Mouse (Mus musculus): Measurements from ENCODE around the gene Adgrf5. TPM values are rescaled to one million over a fixed set of nuclear protein-coding genes. Genes with fewer than 3 reads are reported as not detected.
"Not testable (repeated sequence)": the region's sequence is repeated elsewhere in the genome, so short reads cannot be mapped to it uniquely, and the experiment has no call there.

The Adgrf5 gene
- polyA plus RNA-seq, 1 experiment from 2014 or later, result 8.4 TPM

GRCm38 (mm10) chr17:43337643-43338042, 22.6 kb upstream of the Adgrf5 start:
- 90% methylated on average over 2 of the region's 2 CpGs for whole genome bisulfite sequencing
- H3K27ac ChIP-seq (ENCODE audit: low read length), result no peak overlapping the region
- no peaks in the 10 kb centered on the region for H3K9me3 ChIP-seq (replicated peaks; ENCODE audit: control insufficient read depth, low read length, poor library complexity, severe bottlenecking)
- H3K27me3 ChIP-seq (ENCODE audit: control insufficient read depth, insufficient read depth, low read depth, low read length), result no peaks in the 10 kb centered on the region
- H3K4me3 ChIP-seq (ENCODE audit: low read depth, low read length), result no peak overlapping the region
- H3K4me2 ChIP-seq (ENCODE audit: low read length), result no peak overlapping the region
- no peak for ATAC-seq
- no peaks in the 10 kb centered on the region for H3K36me3 ChIP-seq (ENCODE audit: control insufficient read depth, insufficient read depth, low read length)
- H3K9ac ChIP-seq (ENCODE audit: low read depth, low read length), result no peak overlapping the region
- H3K4me1 ChIP-seq (ENCODE audit: control insufficient read depth, insufficient read depth, low read length), result no peaks in the 10 kb centered on the region

GRCm38 (mm10) chr17:43338279-43338678, 22.0 kb upstream of the Adgrf5 start:
- ATAC-seq, result no peak
- H3K36me3 ChIP-seq (ENCODE audit: control insufficient read depth, insufficient read depth, low read length), result no peaks in the 10 kb centered on the region
- no peak overlapping the region for H3K27ac ChIP-seq (ENCODE audit: low read length)

GRCm38 (mm10) chr17:43346499-43346898, 13.8 kb upstream of the Adgrf5 start:
- not testable (repeated sequence) for H3K4me3 ChIP-seq (ENCODE audit: low read depth, low read length); H3K27ac ChIP-seq (ENCODE audit: low read length); H3K9ac ChIP-seq (ENCODE audit: low read depth, low read length); H3K4me2 ChIP-seq (ENCODE audit: low read length); H3K4me1 ChIP-seq (ENCODE audit: control insufficient read depth, insufficient read depth, low read length); H3K27me3 ChIP-seq (ENCODE audit: control insufficient read depth, insufficient read depth, low read depth, low read length); ATAC-seq; H3K9me3 ChIP-seq (replicated peaks; ENCODE audit: control insufficient read depth, low read length, poor library complexity, severe bottlenecking); H3K36me3 ChIP-seq (ENCODE audit: control insufficient read depth, insufficient read depth, low read length)
- WGBS, result 98% methylated on average over 2 of the region's 2 CpGs

More at GRCm38 (mm10) chr17:43338279-43338678, 22.0 kb upstream of the Adgrf5 start:
- no peaks in the 10 kb centered on the region for H3K4me1 ChIP-seq (ENCODE audit: control insufficient read depth, insufficient read depth, low read length)
- no peak overlapping the region for H3K4me3 ChIP-seq (ENCODE audit: low read depth, low read length)
- H3K27me3 ChIP-seq (ENCODE audit: control insufficient read depth, insufficient read depth, low read depth, low read length), result no peaks in the 10 kb centered on the region
- no peak overlapping the region for H3K4me2 ChIP-seq (ENCODE audit: low read length)
- WGBS, result 88% methylated on average over 3 of the region's 3 CpGs
- no peaks in the 10 kb centered on the region for H3K9me3 ChIP-seq (replicated peaks; ENCODE audit: control insufficient read depth, low read length, poor library complexity, severe bottlenecking)
- no peak overlapping the region for H3K9ac ChIP-seq (ENCODE audit: low read depth, low read length)

- 10% methylated on average over 9 of the region's 9 CpGs for WGBS
- no peaks in the 10 kb centered on the region for H3K36me3 ChIP-seq (ENCODE audit: control insufficient read depth, insufficient read depth, low read length)
- H3K27ac ChIP-seq (ENCODE audit: low read length), result peak overlapping the region; percentile 22; the same call in 1 of the 2 replicates
- peaks cover 13% of the 10 kb centered on the region for H3K4me1 ChIP-seq (ENCODE audit: control insufficient read depth, insufficient read depth, low read length)
- H3K4me3 ChIP-seq (ENCODE audit: low read depth, low read length), result no peak overlapping the region
- ATAC-seq, result peak; percentile 86; the same call in 1 of the 2 replicates
- no peaks in the 10 kb centered on the region for H3K27me3 ChIP-seq (ENCODE audit: control insufficient read depth, insufficient read depth, low read depth, low read length)
- H3K9me3 ChIP-seq (replicated peaks; ENCODE audit: control insufficient read depth, low read length, poor library complexity, severe bottlenecking), result no peaks in the 10 kb centered on the region
- no peak overlapping the region for H3K9ac ChIP-seq (ENCODE audit: low read depth, low read length)
- H3K4me2 ChIP-seq (ENCODE audit: low read length), result peak overlapping the region; percentile 22; the same call in 1 of the 2 replicates
Observed at GRCm38 (mm10) chr17:43357902-43358539, 2.2 kb upstream of the Adgrf5 start.

GRCm38 (mm10) chr17:43361021-43361420, 770 bp downstream of the Adgrf5 start:
- Histone ChIP-seq H3K36me3 (ENCODE audit: control insufficient read depth, insufficient read depth, low read length) (no peaks in the 10 kb centered on the region), H3K4me1 (ENCODE audit: control insufficient read depth, insufficient read depth, low read length) (peaks cover 13% of the 10 kb centered on the region), H3K4me3 (ENCODE audit: low read depth, low read length) (no peak overlapping the region), H3K4me2 (ENCODE audit: low read length) (no peak overlapping the region), H3K27me3 (ENCODE audit: control insufficient read depth, insufficient read depth, low read depth, low read length) (no peaks in the 10 kb centered on the region), H3K9me3 (replicated peaks; ENCODE audit: control insufficient read depth, low read length, poor library complexity, severe bottlenecking) (no peaks in the 10 kb centered on the region), H3K27ac (ENCODE audit: low read length) (no peak overlapping the region), H3K9ac (ENCODE audit: low read depth, low read length) (no peak overlapping the region)
- 86% methylated on average over 11 of the region's 11 CpGs for WGBS
- ATAC-seq, result no peak

- Histone ChIP-seq H3K4me2 (ENCODE audit: low read length) (peak overlapping the region; percentile 9; the same call in 1 of the 2 replicates), H3K9me3 (replicated peaks; ENCODE audit: control insufficient read depth, low read length, poor library complexity, severe bottlenecking) (no peaks in the 10 kb centered on the region), H3K27ac (ENCODE audit: low read length) (no peak overlapping the region), H3K4me3 (ENCODE audit: low read depth, low read length) (no peak overlapping the region), H3K9ac (ENCODE audit: low read depth, low read length) (0 out of 2 replicates have a peak overlapping the region, but pooled peaks have one; percentile 35), H3K27me3 (ENCODE audit: control insufficient read depth, insufficient read depth, low read depth, low read length) (no peaks in the 10 kb centered on the region), H3K36me3 (ENCODE audit: control insufficient read depth, insufficient read depth, low read length) (no peaks in the 10 kb centered on the region), H3K4me1 (ENCODE audit: control insufficient read depth, insufficient read depth, low read length) (peaks cover 13% of the 10 kb centered on the region)
- ATAC-seq, result no peak
- 55% methylated on average over 11 of the region's 11 CpGs for WGBS
Observed at GRCm38 (mm10) chr17:43362362-43362761, 2.1 kb downstream of the Adgrf5 start.

- H3K4me2 ChIP-seq (ENCODE audit: low read length), result no peak overlapping the region; the same call in 1 of the 2 replicates
- no peaks in the 10 kb centered on the region for H3K27me3 ChIP-seq (ENCODE audit: control insufficient read depth, insufficient read depth, low read depth, low read length)
- no peak overlapping the region for H3K27ac ChIP-seq (ENCODE audit: low read length)
- no peak overlapping the region for H3K9ac ChIP-seq (ENCODE audit: low read depth, low read length)
- ATAC-seq, result no peak
- H3K9me3 ChIP-seq (replicated peaks; ENCODE audit: control insufficient read depth, low read length, poor library complexity, severe bottlenecking), result no peaks in the 10 kb centered on the region
- H3K4me3 ChIP-seq (ENCODE audit: low read depth, low read length), result no peak overlapping the region
- H3K36me3 ChIP-seq (ENCODE audit: control insufficient read depth, insufficient read depth, low read length), result no peaks in the 10 kb centered on the region
- peaks cover 10% of the 10 kb centered on the region; the same call in 1 of the 2 replicates for H3K4me1 ChIP-seq (ENCODE audit: control insufficient read depth, insufficient read depth, low read length)
- WGBS, result 67% methylated on average over 6 of the region's 6 CpGs
Observed at GRCm38 (mm10) chr17:43362881-43363280, 2.6 kb downstream of the Adgrf5 start.

GRCm38 (mm10) chr17:43363921-43364320, 3.7 kb downstream of the Adgrf5 start:
- no peaks in the 10 kb centered on the region for H3K36me3 ChIP-seq (ENCODE audit: control insufficient read depth, insufficient read depth, low read length)
- ATAC-seq, result no peak
- no peaks in the 10 kb centered on the region for H3K27me3 ChIP-seq (ENCODE audit: control insufficient read depth, insufficient read depth, low read depth, low read length)
- no peak overlapping the region for H3K27ac ChIP-seq (ENCODE audit: low read length)
- no peak overlapping the region for H3K9ac ChIP-seq (ENCODE audit: low read depth, low read length)
- H3K4me1 ChIP-seq (ENCODE audit: control insufficient read depth, insufficient read depth, low read length), result peaks cover 5% of the 10 kb centered on the region; the same call in 1 of the 2 replicates
- no peaks in the 10 kb centered on the region for H3K9me3 ChIP-seq (replicated peaks; ENCODE audit: control insufficient read depth, low read length, poor library complexity, severe bottlenecking)
- no peak overlapping the region for H3K4me2 ChIP-seq (ENCODE audit: low read length)
- WGBS, result 72% methylated on average over 6 of the region's 6 CpGs
- no peak overlapping the region for H3K4me3 ChIP-seq (ENCODE audit: low read depth, low read length)

- ATAC-seq, result no peak
- no peaks in the 10 kb centered on the region for H3K27me3 ChIP-seq (ENCODE audit: control insufficient read depth, insufficient read depth, low read depth, low read length)
- WGBS, result 87% methylated on average over 6 of the region's 6 CpGs
- H3K4me3 ChIP-seq (ENCODE audit: low read depth, low read length), result no peak overlapping the region
- H3K9ac ChIP-seq (ENCODE audit: low read depth, low read length), result no peak overlapping the region
- H3K4me1 ChIP-seq (ENCODE audit: control insufficient read depth, insufficient read depth, low read length), result peaks cover 5% of the 10 kb centered on the region; the same call in 1 of the 2 replicates
- H3K4me2 ChIP-seq (ENCODE audit: low read length), result no peak overlapping the region
- no peak overlapping the region for H3K27ac ChIP-seq (ENCODE audit: low read length)
- no peaks in the 10 kb centered on the region for H3K36me3 ChIP-seq (ENCODE audit: control insufficient read depth, insufficient read depth, low read length)
- H3K9me3 ChIP-seq (replicated peaks; ENCODE audit: control insufficient read depth, low read length, poor library complexity, severe bottlenecking), result no peaks in the 10 kb centered on the region
Observed at GRCm38 (mm10) chr17:43365297-43365696, 5.0 kb downstream of the Adgrf5 start.
